Mouse (Mus musculus): ENCODE results near the gene Muc3a. TPM values are rescaled to one million over a fixed set of nuclear protein-coding genes. Genes with fewer than 3 reads are reported as not detected.

Gene Muc3a
- total and polyA plus RNA-seq, 2 experiments from 2014 or later = 0.68 TPM; not detected in 1

- H3K4me1 ChIP-seq (ENCODE audit: insufficient read depth, low read length) = no peaks in the 10 kb centered on the region
- H3K4me3 ChIP-seq (ENCODE audit: low read depth, low read length) = no peak overlapping the region
- H3K27ac ChIP-seq (ENCODE audit: low read depth, low read length) = no peak overlapping the region
- no peaks in the 10 kb centered on the region for H3K36me3 ChIP-seq (ENCODE audit: insufficient read depth, low read length)
- no peaks in the 10 kb centered on the region for H3K9me3 ChIP-seq (ENCODE audit: low read length)
- H3K27me3 ChIP-seq (ENCODE audit: insufficient read depth, low read length) = no peaks in the 10 kb centered on the region
- DNase-seq (ENCODE audit: low spot score) (no peak), ATAC-seq (ENCODE audit: low FRiP score) (no peak)
- no peak for TF ChIP-seq CTCF (IDR thresholded peaks at IDR 0.05)
- WGBS = 78% methylated on average over 9 of the region's 9 CpGs
- no peak overlapping the region for H3K4me2 ChIP-seq (ENCODE audit: low read depth, low read length, poor library complexity, severe bottlenecking)
- H3K9ac ChIP-seq (replicated peaks; ENCODE audit: low read length, poor library complexity, severe bottlenecking) = no peak overlapping the region
These were observed 41.3 kb downstream of the Muc3a start for GRCm38 (mm10) chr5:137170836-137171380.

- H3K4me1 ChIP-seq (ENCODE audit: insufficient read depth, low read length) = no peaks in the 10 kb centered on the region
- ATAC-seq (ENCODE audit: low FRiP score) = no peak
- H3K9me3 ChIP-seq (ENCODE audit: low read length) = no peaks in the 10 kb centered on the region
- 81% methylated on average over 6 of the region's 6 CpGs for WGBS
- no peak for DNase-seq (ENCODE audit: low spot score)
- H3K27ac ChIP-seq (ENCODE audit: low read depth, low read length) = no peak overlapping the region
- H3K4me2 ChIP-seq (ENCODE audit: low read depth, low read length, poor library complexity, severe bottlenecking) = no peak overlapping the region
- H3K9ac ChIP-seq (replicated peaks; ENCODE audit: low read length, poor library complexity, severe bottlenecking) = no peak overlapping the region
- no peaks in the 10 kb centered on the region for H3K36me3 ChIP-seq (ENCODE audit: insufficient read depth, low read length)
- no peaks in the 10 kb centered on the region for H3K27me3 ChIP-seq (ENCODE audit: insufficient read depth, low read length)
- TF ChIP-seq CTCF (IDR thresholded peaks at IDR 0.05) = no peak
- H3K4me3 ChIP-seq (ENCODE audit: low read depth, low read length) = no peak overlapping the region
These were observed 44.6 kb downstream of the Muc3a start for GRCm38 (mm10) chr5:137167539-137167938.

GRCm38 (mm10) chr5:137166012-137166411 lies 46.2 kb downstream of the Muc3a start:
- H3K27me3 ChIP-seq (ENCODE audit: insufficient read depth, low read length) = no peaks in the 10 kb centered on the region
- H3K4me3 ChIP-seq (ENCODE audit: low read depth, low read length) = no peak overlapping the region
- no peak for TF ChIP-seq CTCF (IDR thresholded peaks at IDR 0.05)
- no peaks in the 10 kb centered on the region for H3K36me3 ChIP-seq (ENCODE audit: insufficient read depth, low read length)
- H3K4me2 ChIP-seq (ENCODE audit: low read depth, low read length, poor library complexity, severe bottlenecking) = no peak overlapping the region
- no peaks in the 10 kb centered on the region for H3K4me1 ChIP-seq (ENCODE audit: insufficient read depth, low read length)
- ATAC-seq (ENCODE audit: low FRiP score) = no peak
- H3K27ac ChIP-seq (ENCODE audit: low read depth, low read length) = no peak overlapping the region
- H3K9me3 ChIP-seq (ENCODE audit: low read length) = no peaks in the 10 kb centered on the region
- H3K9ac ChIP-seq (replicated peaks; ENCODE audit: low read length, poor library complexity, severe bottlenecking) = no peak overlapping the region
- no peak for DNase-seq (ENCODE audit: low spot score)
- WGBS = 80% methylated on average over 9 of the region's 9 CpGs

GRCm38 (mm10) chr5:137161853-137162252 lies 50.3 kb downstream of the Muc3a start:
- Histone ChIP-seq H3K27me3 (ENCODE audit: insufficient read depth, low read length) (no peaks in the 10 kb centered on the region), H3K9ac (replicated peaks; ENCODE audit: low read length, poor library complexity, severe bottlenecking) (no peak overlapping the region), H3K4me1 (ENCODE audit: insufficient read depth, low read length) (no peaks in the 10 kb centered on the region), H3K27ac (ENCODE audit: low read depth, low read length) (no peak overlapping the region), H3K4me2 (ENCODE audit: low read depth, low read length, poor library complexity, severe bottlenecking) (no peak overlapping the region), H3K4me3 (ENCODE audit: low read depth, low read length) (no peak overlapping the region), H3K36me3 (ENCODE audit: insufficient read depth, low read length) (no peaks in the 10 kb centered on the region), H3K9me3 (ENCODE audit: low read length) (no peaks in the 10 kb centered on the region)
- WGBS = 64% methylated on average over 4 of the region's 4 CpGs
- DNase-seq (ENCODE audit: low spot score) (no peak), ATAC-seq (ENCODE audit: low FRiP score) (no peak)
- TF ChIP-seq CTCF (IDR thresholded peaks at IDR 0.05) = no peak

- H3K36me3 ChIP-seq (ENCODE audit: insufficient read depth, low read length) = no peaks in the 10 kb centered on the region
- no peak overlapping the region for H3K9ac ChIP-seq (replicated peaks; ENCODE audit: low read length, poor library complexity, severe bottlenecking)
- H3K27me3 ChIP-seq (ENCODE audit: insufficient read depth, low read length) = no peaks in the 10 kb centered on the region
- DNase-seq (ENCODE audit: low spot score) = no peak
- 30% methylated on average over 11 of the region's 11 CpGs for WGBS
- TF ChIP-seq CTCF (IDR thresholded peaks at IDR 0.05) = peak; percentile 58
- 0 out of 2 replicates have a peak, but pooled peaks cover 5% of the 10 kb centered on the region for H3K9me3 ChIP-seq (ENCODE audit: low read length)
- no peak overlapping the region for H3K4me3 ChIP-seq (ENCODE audit: low read depth, low read length)
- ATAC-seq (ENCODE audit: low FRiP score) = no peak
- H3K4me2 ChIP-seq (ENCODE audit: low read depth, low read length, poor library complexity, severe bottlenecking) = no peak overlapping the region
- no peaks in the 10 kb centered on the region for H3K4me1 ChIP-seq (ENCODE audit: insufficient read depth, low read length)
- H3K27ac ChIP-seq (ENCODE audit: low read depth, low read length) = no peak overlapping the region
These were observed 52.7 kb downstream of the Muc3a start for GRCm38 (mm10) chr5:137159461-137159860.

Other genes with a start within 250 kb of the Muc3a start
- gene Cldn15, start 245.8 kb downstream of the Muc3a start, total RNA-seq (2014; rRNA removed) = 0.38 and 0.52 TPM in 2 replicates
- gene Cldn15, start 245.8 kb downstream of the Muc3a start, polyA plus RNA-seq (2015; fragmentation: Nextera tagmentation; extraction: Ambion mirVana) = 0.07 and 0.32 TPM in 2 replicates
- 44.5 and 68.1 TPM in 2 replicates for gene Plod3, start 225.4 kb downstream of the Muc3a start, total RNA-seq (2014; rRNA removed)
- gene Plod3, start 225.4 kb downstream of the Muc3a start, polyA plus RNA-seq (2015; fragmentation: Nextera tagmentation; extraction: Ambion mirVana) = 26.7 and 29.3 TPM in 2 replicates
- 85.4 and 100 TPM in 2 replicates for gene Znhit1, start 224.4 kb downstream of the Muc3a start, total RNA-seq (2014; rRNA removed)
- gene Znhit1, start 224.4 kb downstream of the Muc3a start, polyA plus RNA-seq (2015; fragmentation: Nextera tagmentation; extraction: Ambion mirVana) = 153 and 176 TPM in 2 replicates
- gene Vgf, start 186.0 kb downstream of the Muc3a start, total RNA-seq (2014; rRNA removed) = 103 and 154 TPM in 2 replicates
- gene Vgf, start 186.0 kb downstream of the Muc3a start, polyA plus RNA-seq (2015; fragmentation: Nextera tagmentation; extraction: Ambion mirVana) = 46.8 and 49.1 TPM in 2 replicates
- 139 and 144 TPM in 2 replicates for gene Ap1s1, start 166.3 kb downstream of the Muc3a start, total RNA-seq (2014; rRNA removed)
- 308 and 311 TPM in 2 replicates for gene Ap1s1, start 166.3 kb downstream of the Muc3a start, polyA plus RNA-seq (2015; fragmentation: Nextera tagmentation; extraction: Ambion mirVana)
- gene Serpine1, start 140.1 kb downstream of the Muc3a start, total RNA-seq (2014; rRNA removed) = 3.3 and 3.7 TPM in 2 replicates
- gene Serpine1, start 140.1 kb downstream of the Muc3a start, polyA plus RNA-seq (2015; fragmentation: Nextera tagmentation; extraction: Ambion mirVana) = 0.06 and 0.30 TPM in 2 replicates
- gene Trim56, start 96.2 kb downstream of the Muc3a start, total RNA-seq (2014; rRNA removed) = 3.7 and 5.4 TPM in 2 replicates
- gene Trim56, start 96.2 kb downstream of the Muc3a start, polyA plus RNA-seq (2015; fragmentation: Nextera tagmentation; extraction: Ambion mirVana) = 1.2 and 1.4 TPM in 2 replicates
- not detected in 2 replicates for gene Muc3, start 63.1 kb downstream of the Muc3a start, total RNA-seq (2014; rRNA removed)
- gene Muc3, start 63.1 kb downstream of the Muc3a start, polyA plus RNA-seq (2015; fragmentation: Nextera tagmentation; extraction: Ambion mirVana) = not detected in 2 replicates
- gene Ache, start 75.1 kb upstream of the Muc3a start, total RNA-seq (2014; rRNA removed) = 168 and 174 TPM in 2 replicates
- gene Ache, start 75.1 kb upstream of the Muc3a start, polyA plus RNA-seq (2015; fragmentation: Nextera tagmentation; extraction: Ambion mirVana) = 132 and 148 TPM in 2 replicates
- gene Ufsp1, start 82.2 kb upstream of the Muc3a start, total RNA-seq (2014; rRNA removed) = 24.5 and 29.3 TPM in 2 replicates
- gene Ufsp1, start 82.2 kb upstream of the Muc3a start, polyA plus RNA-seq (2015; fragmentation: Nextera tagmentation; extraction: Ambion mirVana) = 35.0 and 41.2 TPM in 2 replicates
- 112 and 114 TPM in 2 replicates for gene Srrt, start 95.3 kb upstream of the Muc3a start, total RNA-seq (2014; rRNA removed)
- 53.4 and 56.4 TPM in 2 replicates for gene Srrt, start 95.3 kb upstream of the Muc3a start, polyA plus RNA-seq (2015; fragmentation: Nextera tagmentation; extraction: Ambion mirVana)
- gene Trip6, start 102.0 kb upstream of the Muc3a start, total RNA-seq (2014; rRNA removed) = 11.6 and 17.5 TPM in 2 replicates
- 10.3 and 10.9 TPM in 2 replicates for gene Trip6, start 102.0 kb upstream of the Muc3a start, polyA plus RNA-seq (2015; fragmentation: Nextera tagmentation; extraction: Ambion mirVana)
- gene Slc12a9, start 121.2 kb upstream of the Muc3a start, total RNA-seq (2014; rRNA removed) = 28.9 and 30.4 TPM in 2 replicates
- 27.0 and 27.8 TPM in 2 replicates for gene Slc12a9, start 121.2 kb upstream of the Muc3a start, polyA plus RNA-seq (2015; fragmentation: Nextera tagmentation; extraction: Ambion mirVana)
- 14.0 and 16.0 TPM in 2 replicates for gene Ephb4, start 137.7 kb upstream of the Muc3a start, total RNA-seq (2014; rRNA removed)
- gene Ephb4, start 137.7 kb upstream of the Muc3a start, polyA plus RNA-seq (2015; fragmentation: Nextera tagmentation; extraction: Ambion mirVana) = 4.7 and 4.9 TPM in 2 replicates

All from midbrain, postnatal 0 days (tissue).